Mouse (Mus musculus) B cell, adult 62 days (primary cell): ENCODE results near the gene Pex5l. TPM values are rescaled to one million over a fixed set of nuclear protein-coding genes. Genes with fewer than 3 reads are reported as not detected.

Source experiments
- total RNA-seq: library from RNA; stranded (reverse); gene quantifications from 4 replicates; pipeline ENCODE4 v1.2.4, GENCODE M21; 2023

Gene Pex5l
- not detected in 4 replicates for total RNA-seq

GRCm38 (mm10) chr3:33142901-33143461 is at the start of gene Pex5l:
Gene Pex5l, minus strand, starts transcription at chr3:33143247.

